Mouse (Mus musculus): ENCODE measurements around the gene Ccr2.
"Not testable (repeated sequence)": the region's sequence is repeated elsewhere in the genome, so short reads cannot be mapped to it uniquely, and the experiment has no call there.

The Ccr2 gene

GRCm38 (mm10) chr9:124101723-124102122 lies at the start of gene Ccr2:
Gene Ccr2, plus strand, starts transcription at chr9:124101950.
- peak; percentile 49 for DNase-seq (ENCODE audit: low read depth)

GRCm38 (mm10) chr9:124053532-124053931 lies 48.2 kb upstream of the Ccr2 start:
- DNase-seq (ENCODE audit: low read depth): no peak

DNA sequence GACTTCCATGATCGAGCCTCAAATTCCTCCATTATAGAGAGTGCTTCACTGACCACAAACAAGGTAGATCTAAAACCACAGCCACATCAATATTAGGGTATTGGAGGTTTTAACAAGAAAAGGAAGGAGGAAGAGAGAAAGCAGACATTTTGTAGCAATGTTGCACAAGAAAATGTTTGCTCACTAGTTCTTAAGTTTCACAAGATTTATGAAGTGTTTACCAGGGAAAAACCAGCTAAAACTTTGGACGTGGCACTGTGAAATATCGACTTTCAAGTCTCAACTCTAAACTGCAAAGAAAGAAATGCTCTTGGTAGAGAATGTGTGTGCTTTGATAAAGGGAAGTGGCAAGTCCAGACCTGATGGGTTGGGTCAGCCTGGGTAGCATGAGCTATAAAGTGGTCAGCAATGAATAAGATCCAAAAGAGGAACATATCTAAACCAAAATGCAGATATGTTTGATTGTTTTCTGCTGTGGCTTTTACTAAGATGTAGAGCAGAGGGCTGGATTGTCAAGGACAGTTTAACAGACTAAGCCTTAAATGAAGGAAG lies 45.5 kb upstream of the Ccr2 start:
- DNase-seq (ENCODE audit: low read depth): no peak

GRCm38 (mm10) chr9:124059660-124060352 lies 41.9 kb upstream of the Ccr2 start:
- DNase-seq (ENCODE audit: low read depth): peak; percentile 38

GRCm38 (mm10) chr9:124061474-124062432 lies 40.0 kb upstream of the Ccr2 start:
- DNase-seq (ENCODE audit: low read depth): not testable (repeated sequence)

DNA sequence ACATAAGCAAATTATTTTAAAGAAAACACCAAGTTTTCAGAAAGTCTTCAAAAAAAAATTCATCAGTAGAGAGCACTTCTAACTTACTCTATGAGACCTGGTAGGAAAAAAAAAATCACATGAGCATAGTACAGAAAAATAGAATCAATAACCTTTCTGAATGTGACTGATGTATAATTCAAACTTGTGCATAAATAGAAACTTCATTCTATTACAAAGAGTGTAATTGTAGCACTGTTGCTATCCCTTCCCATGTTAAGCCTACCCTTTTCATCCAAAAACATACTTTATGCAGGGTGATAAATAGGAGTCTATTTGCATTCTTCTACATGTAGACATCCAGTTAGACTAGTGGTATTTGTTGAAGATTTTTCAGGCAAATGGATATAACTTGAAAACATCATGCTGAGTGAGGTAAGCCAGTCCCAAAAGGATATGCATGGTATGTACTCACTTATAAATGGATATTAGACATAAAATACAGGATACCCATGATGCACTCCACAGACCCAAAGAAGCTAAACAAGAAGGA lies 35.1 kb upstream of the Ccr2 start:
- peak; percentile 39 for DNase-seq (ENCODE audit: low read depth)

- DNase-seq (ENCODE audit: low read depth): peak; percentile 86
Measured at GRCm38 (mm10) chr9:124068098-124069058, 33.4 kb upstream of the Ccr2 start.

GRCm38 (mm10) chr9:124071506-124071905 lies 30.2 kb upstream of the Ccr2 start:
- peak; percentile 65 for DNase-seq (ENCODE audit: low read depth)

DNA sequence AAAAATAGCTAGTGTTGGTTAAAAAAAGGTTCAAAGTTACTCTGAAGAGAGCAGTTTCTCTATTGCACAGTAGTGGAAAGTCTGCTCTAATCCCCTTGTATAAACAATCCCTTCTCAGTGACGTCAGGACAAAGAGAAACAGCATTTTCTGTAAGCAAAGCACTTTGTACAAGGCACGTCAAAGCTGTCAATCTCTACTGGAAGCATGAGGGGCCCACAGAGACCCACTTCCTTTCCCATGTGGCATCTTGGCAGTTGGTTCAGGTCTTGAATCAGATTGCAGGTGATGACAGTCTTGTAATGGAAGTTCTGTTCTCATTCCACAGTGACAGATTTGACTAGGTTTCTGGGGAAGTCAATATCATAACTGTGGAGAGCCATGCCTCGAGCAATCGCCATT lies 21.9 kb upstream of the Ccr2 start:
- DNase-seq (ENCODE audit: low read depth): peak; percentile 80

- peak; percentile 64 for DNase-seq (ENCODE audit: low read depth)
Measured at GRCm38 (mm10) chr9:124080471-124080870, 21.3 kb upstream of the Ccr2 start.

DNA sequence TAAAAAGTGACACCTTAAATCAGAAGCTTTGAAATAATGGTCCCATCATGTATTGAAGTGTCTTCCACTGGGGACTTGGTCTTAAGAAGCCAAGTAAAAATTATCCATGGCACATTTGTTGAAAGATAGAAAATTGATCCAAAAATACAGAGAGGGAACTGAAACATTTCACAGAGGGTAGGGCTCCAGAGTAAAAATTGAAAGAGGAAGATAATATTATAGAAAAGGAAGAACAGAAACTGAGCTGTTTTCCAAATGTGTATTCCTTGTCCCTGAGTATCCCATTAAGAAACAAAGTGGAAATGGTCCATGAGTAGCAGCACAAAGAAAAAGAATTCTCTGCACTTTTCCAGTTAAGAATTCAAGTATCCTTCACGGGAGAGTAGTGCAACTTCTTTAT lies 11.3 kb upstream of the Ccr2 start:
- no peak for DNase-seq (ENCODE audit: low read depth)

- DNase-seq (ENCODE audit: low read depth): peak; percentile 59
Measured at GRCm38 (mm10) chr9:124099127-124099526, 2.6 kb upstream of the Ccr2 start.

GRCm38 (mm10) chr9:124100357-124100756 lies 1.4 kb upstream of the Ccr2 start:
- DNase-seq (ENCODE audit: low read depth): peak; percentile 71

- peak; percentile 67 for DNase-seq (ENCODE audit: low read depth)
Measured at GRCm38 (mm10) chr9:124103199-124103598, 1.4 kb downstream of the Ccr2 start.

DNA sequence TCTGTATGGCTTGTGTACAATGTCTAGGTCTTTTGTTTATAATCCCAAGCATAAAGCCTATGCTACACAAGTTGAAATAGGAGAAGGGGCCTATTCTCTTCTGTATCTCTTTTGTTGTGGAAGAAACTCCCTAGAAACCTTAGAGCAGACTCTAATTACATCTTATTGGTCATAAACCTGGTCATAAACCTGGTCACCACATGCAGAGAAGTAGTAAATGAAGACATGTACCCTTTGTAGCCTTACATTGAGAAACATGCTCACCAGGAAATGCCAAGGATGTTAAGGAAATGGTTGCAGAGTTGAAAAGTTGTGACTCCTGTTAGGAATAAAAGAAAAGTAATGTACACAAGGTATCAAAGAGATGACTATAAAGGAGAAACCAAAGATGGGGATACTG lies 3.4 kb downstream of the Ccr2 start:
- DNase-seq (ENCODE audit: low read depth): no peak

DNA sequence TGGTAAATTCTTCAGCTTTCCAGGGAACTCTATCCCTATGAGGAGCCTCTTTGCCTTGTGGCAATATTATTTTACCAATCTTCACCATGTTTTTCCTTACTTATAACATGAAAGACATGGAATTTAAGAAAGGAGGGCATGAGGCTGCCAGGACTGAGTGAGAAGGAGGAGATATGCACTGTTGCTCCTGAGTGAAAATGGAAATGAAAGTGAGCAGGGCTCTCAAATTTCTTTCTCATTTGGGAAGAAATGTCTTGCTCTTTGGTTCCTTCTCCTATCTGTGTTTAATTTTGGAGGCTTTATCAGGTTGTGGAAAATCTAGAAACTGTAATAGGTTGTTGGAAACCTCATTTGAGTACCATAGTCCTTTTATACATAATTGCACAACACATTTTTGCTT lies 5.5 kb downstream of the Ccr2 start:
- no peak for DNase-seq (ENCODE audit: low read depth)

DNA sequence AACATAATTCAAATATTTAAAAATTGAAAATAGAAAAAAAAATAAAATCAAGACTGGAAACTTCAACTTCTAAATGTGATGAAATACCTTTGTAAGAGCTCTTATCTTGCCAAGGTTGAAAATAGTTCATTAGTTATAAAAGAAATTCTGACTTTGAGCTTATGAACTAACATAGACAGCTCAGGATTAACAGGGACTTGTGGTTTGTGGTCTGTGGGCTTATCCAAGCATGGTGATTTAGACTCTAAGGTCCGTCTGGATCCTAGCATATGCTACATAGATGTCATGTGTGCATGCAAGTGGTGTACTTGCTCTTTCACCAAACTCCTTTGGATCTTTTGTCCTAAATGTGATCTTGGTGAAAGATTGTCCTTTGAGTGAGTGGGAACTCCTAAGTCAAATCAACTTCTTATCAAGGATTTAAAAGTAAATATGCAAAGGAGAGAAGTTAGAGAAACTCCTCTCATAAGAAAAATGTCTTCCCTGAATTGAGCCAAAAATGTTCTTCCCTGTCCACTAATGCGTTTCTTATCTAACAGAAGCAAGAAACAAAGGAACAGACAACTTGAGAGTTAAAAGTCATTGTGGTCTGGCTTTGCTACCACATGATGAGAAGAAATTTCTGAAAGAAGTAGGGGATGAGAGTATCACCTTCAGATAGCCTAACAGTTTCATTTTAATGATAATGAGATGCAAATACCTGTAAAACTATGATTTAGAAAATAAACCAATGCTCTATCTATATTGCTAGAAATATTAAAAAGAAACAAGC lies 6.8 kb downstream of the Ccr2 start:
- no peak for DNase-seq (ENCODE audit: low read depth)

GRCm38 (mm10) chr9:124111997-124112396 lies 10.2 kb downstream of the Ccr2 start:
- DNase-seq (ENCODE audit: low read depth): no peak

DNA sequence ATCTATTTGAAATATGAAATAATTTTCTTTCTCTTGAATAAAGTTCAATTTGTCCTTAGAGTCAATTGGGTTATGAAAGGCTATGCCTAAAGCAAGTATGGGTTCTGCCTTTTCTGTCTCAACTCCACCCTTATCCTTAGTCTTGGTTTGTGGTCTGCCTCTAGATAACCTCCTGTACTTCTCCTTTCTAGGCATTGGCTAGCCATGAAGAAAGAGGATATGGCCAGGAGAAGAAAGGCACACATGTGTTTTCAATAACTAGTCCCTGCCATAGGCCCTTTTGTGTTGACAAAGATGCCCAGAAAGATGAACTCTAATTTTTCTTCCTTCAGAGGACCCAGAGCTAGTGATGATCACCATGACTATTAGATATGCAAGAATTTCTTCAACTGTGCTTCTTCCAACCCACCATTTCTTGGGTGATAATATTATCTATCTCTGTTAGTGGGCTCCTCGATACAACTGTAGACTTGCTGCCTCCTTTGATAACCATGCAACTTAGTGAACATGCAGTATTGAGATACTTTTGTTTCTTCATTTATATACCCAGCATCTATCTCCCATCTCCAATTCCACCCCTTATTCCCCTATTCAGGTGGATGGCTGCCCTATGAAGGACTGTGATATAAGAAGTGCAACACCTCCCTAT lies 11.0 kb downstream of the Ccr2 start:
- no peak for DNase-seq (ENCODE audit: low read depth)

GRCm38 (mm10) chr9:124113777-124114176 lies 12.0 kb downstream of the Ccr2 start:
- no peak for DNase-seq (ENCODE audit: low read depth)
